Mouse (Mus musculus) megakaryocyte progenitor cell, adult 5-6 weeks (primary cell): ENCODE data around the gene Slco4a1. TPM values are rescaled to one million over a fixed set of nuclear protein-coding genes. Genes with fewer than 3 reads are reported as not detected.

ENCODE experiments used
- ATAC-seq: replicated peaks from 2 replicates; pipeline ENCODE4 v1.8.0; 2016; ENCODE audit warnings: mild to moderate bottlenecking, moderate TSS enrichment, inconsistent platforms; ENCODE audit not compliant: poor library complexity
- total RNA-seq, 2 experiments: library from RNA; stranded (forward) in 1 of 2; stranded (reverse) in 1 of 2; fragments of 157-497, 149-512 nt in 1 of 2; fragments of 200-1000 nt in 1 of 2; gene quantifications; 2 replicates each; pipeline versions ENCODE4 v1.2.3 to v1.2.4; 2015 to 2017

Gene Slco4a1
- total RNA-seq, 2 experiments from 2014 or later, result 12.2 to 25.0 TPM

DNA sequence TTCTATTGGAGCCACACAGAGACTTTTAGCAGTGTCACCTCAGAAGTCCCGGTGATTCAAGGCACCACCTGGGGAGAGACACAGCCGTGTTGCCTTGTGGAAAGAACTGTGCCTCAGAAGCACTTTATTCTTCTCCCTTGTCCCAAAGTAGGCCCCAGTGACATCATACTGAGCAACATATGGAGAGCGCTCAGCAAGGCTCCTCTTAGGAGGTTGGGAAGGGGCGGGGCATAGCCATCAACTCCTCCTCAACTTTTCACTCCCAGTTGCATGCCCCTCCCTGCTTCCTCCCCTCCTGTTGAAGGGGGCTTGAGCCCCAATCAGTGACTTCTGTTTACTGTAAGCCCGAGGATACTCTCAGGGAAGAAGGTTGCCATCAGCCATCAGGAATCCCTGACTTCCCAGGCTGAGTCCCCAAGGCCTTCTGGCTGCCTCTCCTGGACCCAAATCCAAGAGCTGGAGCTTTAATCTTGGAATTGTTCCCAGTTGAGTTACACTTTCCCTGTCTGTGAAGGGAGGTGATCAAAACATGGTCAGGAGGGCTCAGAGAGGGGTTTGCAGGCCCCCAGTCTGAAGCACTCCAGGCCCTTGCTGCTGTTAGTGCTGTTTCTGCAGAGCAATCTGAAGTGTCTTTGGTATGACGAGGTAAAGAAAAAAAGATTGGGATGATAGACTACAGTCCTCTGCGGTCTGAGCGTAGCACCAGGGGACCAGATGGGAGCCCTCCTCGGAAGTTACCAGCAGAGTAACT is 45.3 kb downstream of the Slco4a1 start:
- no peak for ATAC-seq

DNA sequence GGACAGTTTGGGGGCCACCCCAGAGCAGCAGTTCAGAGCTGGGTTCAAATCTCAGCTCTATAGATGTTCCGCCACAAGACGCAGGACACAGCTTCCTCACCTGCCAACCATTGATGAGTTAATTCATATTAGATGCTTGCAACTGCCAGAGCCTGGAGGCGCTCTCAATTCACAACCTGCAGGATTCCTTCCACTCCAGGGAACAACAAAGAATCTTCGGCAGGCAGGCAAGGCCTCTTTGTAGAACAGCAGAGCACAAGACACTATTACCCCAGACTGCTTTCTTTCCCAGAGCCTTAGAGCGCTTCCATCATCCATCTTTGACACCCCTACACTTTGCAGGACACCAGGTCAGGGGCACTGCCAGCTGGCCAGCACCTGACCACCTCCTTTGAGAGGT is 50.2 kb downstream of the Slco4a1 start:
- no peak for ATAC-seq

DNA sequence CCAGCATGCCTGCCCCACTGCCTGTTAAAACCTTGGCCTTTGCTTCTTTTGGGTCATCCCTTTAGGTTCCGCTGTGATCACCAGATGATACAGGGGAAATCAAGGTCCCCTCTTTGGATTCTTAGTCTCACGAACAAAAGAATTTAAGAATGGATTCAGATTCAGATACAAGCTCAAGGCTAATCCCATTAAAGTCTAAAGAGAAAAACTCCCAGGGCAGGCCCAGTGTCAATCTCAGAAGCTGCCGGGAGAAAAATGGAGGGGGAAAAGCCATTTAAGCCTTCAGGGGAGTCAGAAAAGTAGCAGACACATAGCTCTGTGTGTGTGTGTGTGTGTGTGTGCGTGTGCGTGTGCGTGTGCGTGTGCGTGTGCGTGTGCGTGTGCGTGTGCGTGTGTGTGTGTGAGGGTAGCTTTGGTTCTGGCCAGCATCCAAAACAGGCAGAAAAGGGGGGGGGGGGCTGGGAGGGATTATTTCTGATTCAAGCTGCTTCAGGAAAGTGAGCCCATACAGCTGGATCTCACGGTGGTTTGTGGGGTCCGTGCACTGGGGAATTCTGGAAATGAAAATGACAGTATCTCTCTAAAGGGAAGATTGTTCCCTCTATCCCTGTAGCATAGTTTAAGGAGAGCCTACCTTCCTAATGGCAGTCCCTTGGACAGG is 52.5 kb downstream of the Slco4a1 start:
- ATAC-seq, result no peak

GRCm38 (mm10) chr2:180510867-180511266 is 54.8 kb downstream of the Slco4a1 start:
- no peak for ATAC-seq

GRCm38 (mm10) chr2:180511875-180512661 is 56.0 kb downstream of the Slco4a1 start:
- no peak for ATAC-seq

GRCm38 (mm10) chr2:180513019-180513418 is 57.0 kb downstream of the Slco4a1 start:
- no peak for ATAC-seq

GRCm38 (mm10) chr2:180513835-180514234 is 57.8 kb downstream of the Slco4a1 start:
- no peak for ATAC-seq

DNA sequence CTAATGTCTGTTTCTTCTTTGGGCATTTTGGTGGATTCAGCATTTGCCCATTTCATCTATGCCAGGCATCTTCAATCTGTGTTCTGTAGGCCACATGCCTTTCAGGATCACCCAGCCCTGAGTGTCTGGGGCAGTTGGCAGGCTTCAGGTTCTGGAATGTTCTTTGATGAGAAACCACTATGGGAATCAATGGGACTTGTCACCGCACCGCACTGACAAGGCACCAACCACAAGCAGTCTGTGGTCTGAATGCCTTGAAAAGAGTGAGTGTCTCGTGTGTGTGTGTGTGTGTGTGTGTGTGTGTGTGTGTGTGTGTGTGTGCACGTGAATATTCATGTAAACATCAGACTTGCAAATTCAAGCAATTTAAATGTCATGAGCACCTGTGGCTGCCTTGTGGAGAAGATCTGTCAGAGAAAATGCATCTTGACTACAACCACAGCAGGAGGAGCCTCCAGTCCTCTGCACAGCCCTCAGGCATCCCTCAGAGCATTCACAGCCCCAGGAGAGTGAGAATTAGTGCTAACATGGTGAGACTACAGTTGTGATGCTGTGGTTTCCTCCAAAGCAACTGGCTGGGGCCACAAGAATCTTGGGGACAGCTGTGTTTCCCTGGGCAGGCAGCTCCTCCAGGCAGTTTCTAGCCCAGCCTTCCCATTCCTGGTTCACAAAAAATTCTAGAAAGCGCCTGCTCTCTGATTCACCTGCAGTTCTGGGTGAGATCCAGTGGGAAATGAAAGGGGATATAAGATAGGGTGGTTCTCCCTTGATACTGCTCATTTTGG is 65.6 kb downstream of the Slco4a1 start:
- no peak for ATAC-seq

DNA sequence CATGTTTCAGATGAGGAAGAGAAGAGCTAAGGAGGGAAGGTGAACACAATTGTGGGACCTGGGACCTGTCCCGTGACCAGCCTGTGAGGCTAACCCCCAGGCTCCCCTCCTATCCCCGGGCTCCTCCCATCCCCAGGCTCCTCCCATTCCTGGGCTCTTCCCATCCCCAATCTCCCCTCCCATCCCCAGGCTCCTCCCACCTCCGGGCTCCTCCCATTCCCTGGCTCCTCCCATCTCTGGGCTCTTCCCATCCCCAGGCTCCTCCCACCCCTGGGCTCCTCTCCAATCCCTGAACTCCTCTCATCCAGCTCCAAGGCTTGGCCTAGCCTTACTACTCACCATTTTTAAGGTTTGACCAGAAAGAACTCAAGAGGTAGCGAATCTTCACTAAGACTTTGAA is 66.8 kb downstream of the Slco4a1 start:
- peak; percentile 61 for ATAC-seq

Other genes starting within 250 kb of the Slco4a1 start
- 0.07 and 2.1 TPM in 2 replicates for gene Lama5, start 230.4 kb upstream of the Slco4a1 start, total RNA-seq (2015)
- 0.03 and 0.08 TPM in 2 replicates for gene Lama5, start 230.4 kb upstream of the Slco4a1 start, total RNA-seq (2017)
- gene Rps21, start 198.9 kb upstream of the Slco4a1 start, total RNA-seq (2015), result 1,700 and 1,787 TPM in 2 replicates
- gene Rps21, start 198.9 kb upstream of the Slco4a1 start, total RNA-seq (2017), result 2,626 and 3,717 TPM in 2 replicates
- gene Cables2, start 182.7 kb upstream of the Slco4a1 start, total RNA-seq (2015), result 12.6 and 15.1 TPM in 2 replicates
- 9.9 and 12.7 TPM in 2 replicates for gene Cables2, start 182.7 kb upstream of the Slco4a1 start, total RNA-seq (2017)
- gene Rbbp8nl, start 166.4 kb upstream of the Slco4a1 start, total RNA-seq (2015), result not detected in 2 replicates
- not detected in 2 replicates for gene Rbbp8nl, start 166.4 kb upstream of the Slco4a1 start, total RNA-seq (2017)
- not detected in 2 replicates for gene Gata5, start 121.5 kb upstream of the Slco4a1 start, total RNA-seq (2015)
- gene Gata5, start 121.5 kb upstream of the Slco4a1 start, total RNA-seq (2017), result not detected in 2 replicates
- not detected in 2 replicates for gene Ntsr1, start 43.7 kb downstream of the Slco4a1 start, total RNA-seq (2015)
- gene Ntsr1, start 43.7 kb downstream of the Slco4a1 start, total RNA-seq (2017), result not detected in 2 replicates
- 34.2 and 36.6 TPM in 2 replicates for gene Mrgbp, start 125.1 kb downstream of the Slco4a1 start, total RNA-seq (2015)
- gene Mrgbp, start 125.1 kb downstream of the Slco4a1 start, total RNA-seq (2017), result 27.8 and 32.7 TPM in 2 replicates
- gene Ogfr, start 133.0 kb downstream of the Slco4a1 start, total RNA-seq (2015), result 22.9 and 24.4 TPM in 2 replicates
- gene Ogfr, start 133.0 kb downstream of the Slco4a1 start, total RNA-seq (2017), result 34.9 and 47.6 TPM in 2 replicates
- 0.30 TPM in 1 of 2 replicates, not detected in the other for gene Col9a3, start 141.5 kb downstream of the Slco4a1 start, total RNA-seq (2015)
- gene Col9a3, start 141.5 kb downstream of the Slco4a1 start, total RNA-seq (2017), result 0.47 TPM in 1 of 2 replicates, not detected in the other
- gene Tcfl5, start 186.5 kb downstream of the Slco4a1 start, total RNA-seq (2015), result not detected in 2 replicates
- gene Tcfl5, start 186.5 kb downstream of the Slco4a1 start, total RNA-seq (2017), result not detected in 2 replicates